Mouse (Mus musculus): ENCODE results near the gene Fam120c.

DNA sequence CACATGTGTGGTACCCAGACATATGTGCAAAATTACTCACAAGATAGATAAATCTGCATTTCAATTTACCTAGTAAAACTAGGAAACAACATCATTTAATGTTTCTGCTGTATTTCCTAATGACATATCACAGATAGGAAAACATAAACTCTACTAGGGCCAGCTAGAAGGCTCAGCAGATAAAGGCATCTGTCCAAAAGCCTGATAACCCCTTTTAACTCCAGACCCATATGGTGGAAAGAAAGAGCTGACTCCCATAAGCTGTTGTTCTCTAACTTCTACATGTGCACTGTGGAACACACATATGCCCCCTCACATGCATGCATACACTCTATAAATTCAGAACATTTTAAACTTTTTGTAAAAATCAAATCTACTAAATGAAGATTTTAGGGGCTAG, 99.7 kb downstream of the Fam120c start:
- TF ChIP-seq CTCF (IDR thresholded peaks at IDR 0.05; ENCODE audit: borderline replicate concordance, insufficient read depth, low read length) = no peak
- TF ChIP-seq POLR2A (IDR thresholded peaks at IDR 0.05; ENCODE audit: low read depth, low read length) = no peak

Measured in embryonic fibroblast, embryonic 13.5 days (primary cell).